Mouse (Mus musculus) urinary bladder, postnatal 10 days (tissue): ENCODE results near the gene Trim37.
"Not testable (repeated sequence)": the region's sequence is repeated elsewhere in the genome, so short reads cannot be mapped to it uniquely, and the experiment has no call there.

Experiments used
- DNase-seq: peaks from one replicate; pipeline ENCODE4 v3.0.0; 2022; ENCODE audit warnings: low spot score

Gene Trim37

GRCm38 (mm10) chr11:87227056-87227455, 100.2 kb downstream of the Trim37 start:
- no peak for DNase-seq

GRCm38 (mm10) chr11:87233377-87233776, 106.5 kb downstream of the Trim37 start:
- DNase-seq, result no peak

DNA sequence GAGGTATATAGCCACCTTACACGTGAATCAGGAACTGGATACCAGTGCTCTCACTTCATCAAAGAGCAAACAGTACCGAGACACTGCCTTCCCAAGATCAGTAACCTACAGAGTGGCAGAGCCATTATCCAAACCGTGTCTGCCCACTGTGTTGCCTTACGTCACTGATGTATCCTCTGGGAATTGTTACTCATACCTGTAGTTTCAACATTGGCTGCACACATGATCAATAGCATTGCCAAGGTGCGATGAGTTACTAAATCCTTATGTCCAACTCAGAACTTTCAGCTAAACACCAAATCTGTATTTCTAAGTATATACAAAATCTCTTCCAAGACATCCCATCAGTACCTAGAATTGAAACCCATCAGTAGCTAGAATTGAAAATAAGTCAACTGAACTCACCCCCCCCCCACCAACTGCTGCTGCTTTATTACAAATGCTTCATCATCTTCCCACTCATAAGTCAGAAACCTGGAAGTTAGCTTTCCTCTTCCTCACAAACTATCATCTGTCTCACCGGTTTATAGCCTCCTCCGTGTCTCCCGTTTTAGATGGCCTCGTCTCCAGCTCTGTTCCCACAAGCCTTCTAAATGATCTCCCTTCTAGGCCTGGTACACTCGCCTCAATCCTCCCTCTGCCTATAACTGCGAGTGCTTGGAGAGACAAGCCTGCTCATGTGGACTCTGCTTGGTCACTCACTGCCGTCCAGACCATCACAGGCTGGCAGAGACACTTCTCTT, 108.0 kb downstream of the Trim37 start:
- no peak for DNase-seq

DNA sequence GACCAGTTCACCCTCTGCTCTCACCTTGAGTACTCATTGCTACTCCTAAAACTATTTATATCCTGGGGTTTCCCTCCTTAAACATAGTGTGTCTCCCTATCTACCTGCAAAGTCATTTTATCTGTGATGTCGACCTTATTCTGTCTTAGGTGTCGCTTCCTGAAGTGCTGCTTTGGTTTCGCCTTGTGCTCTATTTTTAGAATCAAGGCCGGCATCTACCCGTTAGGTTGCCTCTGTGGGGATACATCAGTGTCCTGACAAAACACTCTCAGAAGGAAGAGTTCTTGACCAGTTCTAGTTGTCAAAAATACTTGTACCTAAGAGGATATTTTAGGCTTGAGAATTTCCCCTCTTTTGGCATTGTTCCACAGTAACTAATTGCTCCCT, 108.6 kb downstream of the Trim37 start:
- no peak for DNase-seq

- no peak for DNase-seq
These were observed 112.1 kb downstream of the Trim37 start for GRCm38 (mm10) chr11:87238891-87239530.

DNA sequence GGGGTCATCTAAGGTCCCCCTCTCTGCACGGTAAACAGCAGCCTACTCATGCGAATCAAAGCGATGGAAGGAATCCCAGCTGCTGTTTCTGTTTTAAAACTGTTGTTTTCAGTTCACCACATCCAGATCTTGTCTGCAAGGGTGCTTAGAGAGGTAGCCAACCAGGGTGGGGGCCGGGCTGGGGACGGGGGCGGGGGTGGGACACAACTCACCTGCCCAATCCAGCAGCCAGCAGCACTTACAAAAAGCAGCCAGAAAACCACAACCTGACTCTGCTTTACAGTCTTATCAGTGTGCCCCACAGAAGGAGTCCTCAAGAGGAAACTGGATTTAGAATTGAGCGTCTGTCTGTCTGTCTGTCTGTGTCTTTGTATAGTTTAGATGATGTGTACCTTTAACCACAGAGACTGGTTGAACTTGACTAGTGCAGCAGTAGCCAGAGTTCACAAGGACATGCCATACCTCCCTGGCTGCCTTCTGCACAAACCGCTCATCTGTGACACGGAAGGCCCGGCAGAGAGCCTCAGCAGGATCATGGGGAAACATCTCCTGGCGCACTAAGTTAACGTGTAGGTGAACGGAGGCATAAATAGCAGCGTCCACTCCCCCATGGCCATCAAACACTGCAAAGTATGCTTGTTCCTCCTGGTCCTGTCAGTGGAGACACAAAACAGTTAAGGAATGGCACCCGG, 113.4 kb downstream of the Trim37 start:
- no peak for DNase-seq

- no peak for DNase-seq
These were observed 113.9 kb downstream of the Trim37 start for GRCm38 (mm10) chr11:87240833-87241215.

DNA sequence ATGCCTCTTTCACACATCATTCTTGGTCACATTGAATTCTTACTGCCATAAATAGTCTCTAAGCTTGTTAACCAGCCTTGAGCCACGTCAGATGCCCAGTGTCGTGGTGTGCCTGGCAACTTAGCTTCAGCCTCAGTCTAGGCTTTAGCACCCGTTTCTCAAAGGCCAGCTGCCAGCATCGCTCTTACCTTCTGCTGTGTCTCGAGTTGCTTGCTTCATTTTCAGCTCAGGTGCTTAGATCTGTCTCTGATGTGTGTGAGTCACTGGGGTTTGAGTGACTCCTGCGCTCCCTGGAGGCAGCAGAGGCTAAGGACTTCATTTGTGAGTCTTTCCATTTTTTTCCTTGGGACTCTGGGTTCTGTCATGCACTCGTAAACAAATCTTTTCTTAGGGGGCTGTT, 114.4 kb downstream of the Trim37 start:
- DNase-seq, result no peak

DNA sequence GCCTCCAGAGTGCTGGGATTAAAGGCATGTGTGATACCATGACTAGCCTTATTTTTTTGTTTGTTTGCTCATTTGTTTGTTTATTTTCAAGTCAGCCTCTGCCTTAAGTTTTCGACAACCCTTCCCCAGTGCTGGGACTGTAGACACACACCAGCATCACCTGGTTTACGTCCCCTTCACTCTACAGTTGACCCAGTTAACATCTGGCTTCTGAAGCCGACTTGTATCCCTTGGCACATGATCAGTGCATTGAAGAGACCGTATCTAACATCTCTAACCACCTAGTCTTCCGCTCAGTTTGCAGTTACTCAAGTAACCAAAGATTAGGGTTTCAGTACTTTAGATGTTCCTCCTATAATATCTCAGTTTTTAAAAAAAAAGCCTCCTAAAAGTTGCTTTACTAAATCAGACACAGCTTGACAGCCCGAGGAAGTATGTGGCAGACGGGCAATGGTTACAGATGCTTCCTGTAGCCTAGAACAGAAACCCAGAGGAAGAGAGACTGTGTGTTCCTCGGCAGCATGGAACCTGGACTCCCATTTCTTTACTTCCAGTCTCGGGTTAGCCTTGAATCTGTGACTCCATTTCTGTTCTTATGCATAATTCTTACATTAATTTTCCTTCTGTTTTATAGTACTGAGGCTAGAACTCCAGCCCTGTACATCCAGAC, 118.4 kb downstream of the Trim37 start:
- DNase-seq, result no peak

- no peak for DNase-seq
These were observed 119.3 kb downstream of the Trim37 start for GRCm38 (mm10) chr11:87246107-87246651.

DNA sequence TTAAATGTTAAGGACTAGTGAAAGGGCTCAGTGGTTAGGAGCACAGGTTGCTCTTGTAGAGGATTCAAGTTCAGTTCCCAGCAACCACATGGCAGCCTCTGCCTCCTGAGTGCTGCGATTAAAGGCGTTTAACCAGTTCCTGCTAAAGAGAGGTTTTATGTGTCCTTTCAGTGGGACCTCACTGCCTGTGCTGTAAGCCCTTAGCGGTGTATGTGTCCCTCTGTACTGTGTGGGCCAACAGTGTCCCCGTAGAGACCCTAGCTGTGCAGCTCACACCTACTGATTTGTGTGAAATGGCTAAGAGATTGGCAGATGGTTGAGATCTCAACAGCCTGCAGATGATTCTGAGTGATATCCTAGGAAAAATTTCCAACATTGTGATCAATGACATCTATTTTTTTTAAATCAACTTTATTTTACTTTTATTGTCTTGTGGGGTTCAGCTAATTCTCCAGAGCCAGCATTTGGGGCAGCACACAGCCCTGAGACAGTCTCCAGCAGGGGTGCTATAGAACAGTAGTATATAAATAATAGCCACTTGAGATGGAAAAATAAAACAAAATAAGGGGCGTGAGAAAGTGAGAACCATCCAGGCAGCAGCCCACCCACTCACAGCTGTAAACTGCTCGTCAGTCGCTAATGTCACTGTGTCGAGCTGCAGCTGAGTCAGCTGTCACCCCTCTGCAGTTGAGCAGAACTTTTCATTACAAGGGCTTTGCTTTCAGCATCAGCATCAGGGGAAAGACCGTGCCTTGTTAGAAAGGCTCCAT, 120.0 kb downstream of the Trim37 start:
- no peak for DNase-seq

DNA sequence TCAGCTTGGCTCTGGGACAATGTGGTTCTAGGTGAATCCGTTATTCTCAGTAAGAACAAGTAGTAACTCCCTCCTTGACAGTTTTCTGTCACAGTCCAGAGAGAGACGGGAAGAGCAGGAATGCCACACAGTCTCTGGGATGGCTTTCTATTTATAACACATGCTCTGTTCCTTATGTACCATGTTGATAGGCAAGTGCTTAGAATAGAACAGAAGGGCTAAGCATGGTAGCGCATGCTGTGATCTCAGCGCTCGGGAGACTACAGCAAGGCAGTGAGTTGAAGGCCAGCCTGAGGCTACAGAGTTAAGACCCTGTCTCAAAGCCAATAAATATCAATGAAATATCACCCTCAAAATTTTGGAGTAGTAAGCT, 120.6 kb downstream of the Trim37 start:
- no peak for DNase-seq

DNA sequence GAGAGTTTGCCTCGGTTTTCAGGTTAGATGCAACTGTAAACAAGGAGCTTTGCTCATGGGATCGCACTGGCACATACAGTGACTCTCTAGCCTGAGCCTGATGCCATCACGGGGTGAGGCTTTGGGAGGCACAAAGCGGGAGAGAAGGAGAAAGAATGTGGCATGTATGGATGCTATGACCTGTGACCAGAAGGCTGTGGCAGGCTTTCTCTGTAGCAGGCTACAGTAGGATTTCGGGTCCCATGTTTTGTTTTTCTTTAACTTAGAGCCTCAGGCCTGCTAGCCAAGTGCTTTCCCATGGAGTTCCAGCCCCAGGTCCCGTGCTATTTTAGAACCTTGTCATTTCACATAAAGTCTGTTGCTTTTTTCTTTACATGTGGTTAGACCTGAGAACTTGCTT, 123.3 kb downstream of the Trim37 start:
- no peak for DNase-seq

DNA sequence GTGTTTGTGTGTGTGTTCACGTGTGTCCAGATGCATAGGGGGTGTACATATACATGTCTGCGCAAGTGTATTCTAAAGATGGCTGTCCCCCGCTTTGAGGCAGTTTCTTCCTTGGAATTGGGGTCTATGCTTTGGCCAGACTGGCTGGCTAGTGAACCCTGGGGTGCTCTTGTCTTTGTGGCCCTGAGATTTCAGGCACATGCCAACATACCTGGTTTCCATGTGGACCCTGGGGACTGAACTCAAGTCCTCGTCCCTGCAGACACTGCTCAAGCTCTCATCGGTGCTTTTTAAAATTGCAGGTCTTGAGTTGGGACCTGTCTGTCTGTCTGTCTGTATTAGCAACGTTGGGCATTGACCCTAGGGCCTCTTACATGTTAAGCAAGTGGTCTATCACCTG, 126.4 kb downstream of the Trim37 start:
- no peak for DNase-seq

- DNase-seq, result no peak
These were observed 127.3 kb downstream of the Trim37 start for GRCm38 (mm10) chr11:87254149-87254548.

DNA sequence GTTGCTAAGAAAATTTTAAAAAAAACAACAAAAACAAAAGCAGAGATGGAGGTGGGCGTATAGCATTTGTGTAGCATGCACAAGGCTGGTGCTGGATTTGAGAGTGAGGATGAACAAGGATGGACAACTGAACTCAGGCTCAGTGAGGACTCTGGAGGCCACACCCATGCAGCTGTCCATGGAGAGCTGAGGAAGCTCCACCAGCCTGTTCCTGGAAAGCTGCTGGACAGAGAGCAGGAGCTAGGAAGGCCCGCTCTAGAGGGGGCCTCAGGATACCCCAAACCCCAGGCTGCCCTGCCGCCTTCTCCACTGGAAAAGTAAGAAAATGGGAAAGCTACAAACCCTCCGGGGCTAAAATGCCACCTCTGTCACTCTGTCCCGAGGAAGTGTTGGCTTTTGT, 130.4 kb downstream of the Trim37 start:
- no peak for DNase-seq

DNA sequence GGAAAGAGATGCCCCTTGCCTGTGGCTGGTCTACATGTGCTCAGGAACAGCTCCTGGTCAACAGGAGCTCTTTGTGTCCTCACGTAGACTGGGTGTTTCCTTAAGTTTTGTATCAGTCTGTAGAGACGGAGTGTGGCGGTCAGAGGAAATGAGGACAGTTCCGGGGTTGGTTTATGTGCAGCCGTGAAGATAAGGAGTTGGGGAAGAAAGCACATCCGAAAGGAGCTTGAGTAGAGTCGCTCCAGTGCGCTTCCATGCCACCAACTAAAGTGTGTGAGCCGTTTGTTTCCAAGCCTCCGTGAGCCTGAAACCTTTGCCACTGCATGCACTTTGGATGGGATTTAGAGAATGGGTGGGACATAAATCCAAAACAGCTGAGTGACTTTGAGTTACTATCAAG, 132.9 kb downstream of the Trim37 start:
- DNase-seq, result no peak

DNA sequence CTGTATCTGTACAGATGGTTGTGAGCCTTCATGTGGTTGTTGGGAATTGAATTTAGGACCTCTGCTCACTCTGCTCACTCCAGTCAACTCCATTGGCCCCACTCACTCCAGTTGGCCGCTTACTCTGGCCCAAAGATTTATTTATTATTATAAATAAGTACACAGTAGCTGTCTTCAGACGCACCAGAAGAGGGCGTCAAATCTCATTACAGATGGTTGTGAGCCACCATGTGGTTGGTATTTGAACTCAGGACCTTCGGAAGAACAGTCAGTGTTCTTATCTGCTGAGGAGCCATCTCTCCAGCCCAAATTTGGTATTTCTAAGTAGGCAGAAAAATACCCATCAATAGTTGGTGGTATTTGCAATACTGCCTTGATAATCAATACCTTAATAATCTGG, 134.8 kb downstream of the Trim37 start:
- not testable (repeated sequence) for DNase-seq

GRCm38 (mm10) chr11:87263946-87264345, 137.1 kb downstream of the Trim37 start:
- no peak for DNase-seq

DNA sequence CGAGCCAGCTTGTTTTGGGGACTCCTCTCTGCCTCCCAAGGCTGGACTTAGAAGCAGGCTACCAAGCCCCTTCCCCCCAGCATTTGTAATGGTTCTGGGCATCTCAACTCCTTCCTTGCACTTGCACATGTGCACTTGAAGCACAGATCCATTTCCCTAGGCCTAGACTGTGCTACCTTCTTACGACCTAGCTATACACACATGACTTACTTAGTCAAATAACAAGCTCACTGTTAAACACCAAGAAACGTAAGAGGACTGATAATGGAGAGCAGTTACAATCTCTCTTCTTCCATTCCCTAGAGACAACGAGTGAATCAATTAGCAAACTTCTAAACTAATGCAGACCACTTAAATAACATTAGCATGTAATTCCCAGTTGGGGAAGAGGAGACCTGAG, 139.4 kb downstream of the Trim37 start:
- DNase-seq, result no peak

DNA sequence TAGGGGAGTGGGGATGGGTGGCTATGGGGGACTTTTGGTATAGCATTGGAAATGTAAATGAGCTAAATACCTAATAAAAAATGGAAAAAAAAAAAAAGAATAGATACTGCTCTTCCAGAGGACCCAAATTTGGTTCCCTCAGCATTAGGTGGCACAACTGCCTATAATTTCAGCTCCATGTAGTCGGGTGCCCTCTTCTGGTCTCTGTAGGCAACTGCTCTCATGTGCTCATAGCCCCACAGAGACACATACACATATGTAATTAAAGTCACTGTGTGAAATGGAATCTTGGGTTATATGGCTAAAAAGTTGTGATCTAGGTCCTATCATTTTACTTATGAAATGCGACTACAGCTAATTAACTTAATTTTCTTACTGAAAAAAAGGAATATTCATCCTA, 141.9 kb downstream of the Trim37 start:
- DNase-seq, result no peak
